Mouse (Mus musculus): ENCODE results near the gene Fbxw8.

Gene Fbxw8

DNA sequence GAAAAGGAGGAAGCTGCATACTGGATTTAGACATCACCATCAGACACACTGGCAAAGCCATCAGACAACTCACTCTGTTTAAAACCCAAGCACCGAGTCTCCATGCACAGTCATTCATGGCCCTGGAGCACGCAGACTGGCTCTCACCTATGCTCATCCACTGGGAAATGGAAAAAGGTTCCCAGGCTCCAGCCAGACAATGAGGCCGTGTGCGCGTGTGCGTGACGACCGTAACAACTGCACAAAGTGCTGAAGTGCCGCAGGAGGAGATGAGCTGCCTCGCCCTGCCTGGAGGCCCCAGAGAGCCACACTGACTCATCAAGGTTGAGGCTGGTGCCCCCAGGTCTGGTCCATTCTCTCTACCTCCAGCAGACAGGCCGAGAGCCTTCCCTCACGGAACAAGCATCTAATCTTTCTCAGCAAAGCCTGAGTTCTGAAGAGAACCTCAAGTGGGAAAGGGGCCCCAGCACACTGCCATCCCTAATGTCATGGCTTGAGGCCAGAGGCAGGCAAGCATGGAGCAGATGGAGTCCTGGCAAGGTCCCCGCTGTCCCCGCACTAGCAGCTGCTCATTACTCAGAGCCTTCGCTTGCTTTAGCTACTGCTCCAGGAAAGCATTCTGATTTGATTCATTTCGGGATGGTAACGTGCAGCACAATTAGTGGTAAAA lies 47.0 kb downstream of the Fbxw8 start:
- peak; percentile 43 for DNase-seq (ENCODE audit: low spot score)

DNA sequence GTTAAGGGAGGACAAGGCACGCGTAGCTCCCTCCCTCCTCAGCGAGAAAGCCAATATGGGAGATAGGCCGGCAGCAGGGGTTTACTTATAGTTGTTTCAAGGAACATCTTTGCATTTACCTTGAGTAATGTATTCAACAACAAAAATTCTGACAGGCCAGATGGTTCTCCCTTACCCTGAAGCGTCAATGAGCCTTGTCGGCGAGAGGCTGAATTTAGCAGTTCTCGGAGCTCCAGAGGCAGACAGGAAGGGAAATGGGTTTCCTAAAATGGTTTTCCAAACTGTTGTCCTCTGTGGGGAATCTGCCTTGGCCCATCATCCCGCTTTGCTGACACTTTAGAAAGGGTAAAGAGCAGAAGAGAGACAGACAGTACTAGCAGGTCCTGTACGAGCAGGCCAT lies 48.6 kb downstream of the Fbxw8 start:
- DNase-seq (ENCODE audit: low spot score): no peak

DNA sequence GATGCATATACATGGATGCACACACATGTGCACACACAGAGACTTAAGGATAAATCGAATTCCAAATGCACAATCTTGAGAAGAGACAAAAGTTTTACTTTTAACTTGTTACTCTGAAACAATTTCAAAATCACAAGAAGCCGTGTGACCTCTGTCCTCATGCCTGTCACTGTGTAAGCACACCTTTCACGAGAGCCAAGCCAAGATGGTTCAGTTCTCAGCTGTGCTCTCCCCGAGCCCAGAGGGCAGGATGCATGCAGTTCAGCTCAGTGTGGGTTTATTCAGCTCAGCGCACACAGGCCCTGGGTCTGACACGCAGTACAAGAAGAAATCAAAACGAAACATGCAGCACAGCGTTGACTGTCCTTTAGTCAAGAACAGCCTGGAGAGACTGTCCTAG lies 49.7 kb downstream of the Fbxw8 start:
- no peak for DNase-seq (ENCODE audit: low spot score)

DNA sequence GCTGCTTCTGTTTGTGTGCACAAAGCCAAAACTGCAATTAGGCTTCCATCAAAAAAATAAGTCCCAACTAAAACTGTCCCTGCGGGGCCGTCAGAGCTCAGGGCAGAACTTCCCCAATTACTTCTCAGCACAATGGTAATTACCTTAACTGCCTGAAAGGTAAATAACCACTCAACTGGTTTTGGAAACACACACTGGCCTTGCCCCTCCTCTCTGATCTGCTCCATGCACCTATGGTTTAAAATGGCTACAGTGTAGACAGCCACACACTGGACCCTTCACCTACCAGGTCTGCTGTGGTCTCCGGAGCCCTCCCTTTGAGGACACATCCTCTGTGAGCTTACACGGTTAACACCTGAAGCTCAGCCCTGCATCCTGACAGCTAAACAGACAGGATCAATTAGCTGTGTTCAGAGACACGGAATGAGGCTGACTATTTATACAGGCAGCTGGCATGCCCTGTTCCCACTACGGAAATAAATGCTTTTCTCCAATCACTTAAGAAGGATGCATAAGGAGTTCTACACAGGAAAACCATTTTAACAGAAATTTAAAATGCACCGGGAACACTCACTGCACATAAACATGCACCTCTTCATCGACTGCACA lies 55.3 kb downstream of the Fbxw8 start:
- DNase-seq (ENCODE audit: low spot score): no peak

DNA sequence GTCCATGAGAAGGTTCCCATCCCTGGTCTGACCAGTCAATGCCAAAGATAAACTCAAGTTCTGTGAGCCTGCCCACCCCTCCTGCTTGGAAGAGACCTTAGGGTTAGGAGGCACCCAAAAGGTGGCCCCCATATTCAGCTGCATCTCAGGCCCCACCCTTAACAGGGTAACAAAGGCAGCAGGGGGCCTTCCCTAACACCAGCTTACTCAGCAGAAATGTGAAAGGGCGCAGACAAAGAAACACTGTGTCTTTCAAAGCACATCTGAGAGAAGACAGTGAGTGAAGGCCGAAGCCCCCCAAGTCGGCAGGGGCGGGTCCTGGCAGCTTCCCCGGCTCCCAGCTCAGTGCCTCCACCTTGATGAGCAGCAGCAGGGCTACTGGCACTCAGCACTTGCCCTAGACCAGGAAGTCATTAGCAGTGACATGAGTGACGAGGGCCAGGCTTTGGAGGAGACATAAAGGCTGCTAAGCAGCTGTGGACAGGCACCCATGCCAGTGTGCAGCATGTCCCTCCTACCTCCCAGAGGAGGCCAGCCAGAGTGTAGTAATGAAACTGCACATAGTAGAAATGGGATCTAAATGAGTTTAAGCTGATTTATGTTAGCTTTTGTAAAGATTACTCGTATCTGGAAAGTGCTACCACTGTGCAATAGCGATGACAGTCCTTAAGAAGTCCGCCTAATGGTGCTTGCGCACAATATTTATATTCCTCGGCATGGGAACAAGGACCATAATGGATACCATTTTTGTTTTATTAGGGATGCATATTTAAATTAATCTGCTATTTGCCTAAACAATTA lies 56.0 kb downstream of the Fbxw8 start:
- no peak for DNase-seq (ENCODE audit: low spot score)

DNA sequence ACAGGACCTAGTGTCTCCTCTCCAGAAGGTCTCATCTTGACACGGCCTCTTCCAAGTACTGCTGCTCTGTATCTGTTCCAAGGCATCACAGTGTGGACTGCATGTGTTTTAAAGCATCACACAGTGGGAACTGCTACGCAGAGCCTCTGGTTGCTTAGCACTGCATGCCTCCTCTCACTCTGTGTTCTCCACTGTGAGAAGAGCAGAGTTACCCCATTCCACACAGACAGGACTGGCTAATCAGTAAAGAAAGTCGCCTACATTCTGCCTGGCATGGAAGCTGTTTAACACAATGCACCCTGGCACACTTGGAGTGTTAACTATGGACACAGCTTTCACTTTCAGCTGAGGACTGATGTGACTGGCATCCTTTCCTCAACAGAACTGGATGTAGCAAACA lies 58.9 kb downstream of the Fbxw8 start:
- no peak for DNase-seq (ENCODE audit: low spot score)

DNA sequence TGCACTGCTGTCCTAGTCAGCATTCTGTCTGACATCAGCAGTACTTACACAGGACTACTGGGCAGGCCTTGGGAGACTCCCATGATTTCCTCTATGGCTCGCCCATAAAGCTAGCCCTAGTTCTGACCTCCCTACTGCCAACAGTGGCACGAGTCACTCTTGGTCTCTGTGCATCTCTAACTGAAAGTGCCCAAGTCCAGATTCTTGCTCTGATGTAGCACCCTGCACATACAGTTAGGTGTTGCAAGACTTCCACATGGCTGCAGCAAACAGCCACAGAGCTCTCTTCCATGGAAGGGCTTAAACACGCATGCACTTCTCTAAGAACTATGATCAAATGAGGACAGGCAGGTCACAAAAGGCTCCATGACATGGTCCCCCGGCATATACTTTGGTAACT lies 59.4 kb downstream of the Fbxw8 start:
- DNase-seq (ENCODE audit: low spot score): no peak

DNA sequence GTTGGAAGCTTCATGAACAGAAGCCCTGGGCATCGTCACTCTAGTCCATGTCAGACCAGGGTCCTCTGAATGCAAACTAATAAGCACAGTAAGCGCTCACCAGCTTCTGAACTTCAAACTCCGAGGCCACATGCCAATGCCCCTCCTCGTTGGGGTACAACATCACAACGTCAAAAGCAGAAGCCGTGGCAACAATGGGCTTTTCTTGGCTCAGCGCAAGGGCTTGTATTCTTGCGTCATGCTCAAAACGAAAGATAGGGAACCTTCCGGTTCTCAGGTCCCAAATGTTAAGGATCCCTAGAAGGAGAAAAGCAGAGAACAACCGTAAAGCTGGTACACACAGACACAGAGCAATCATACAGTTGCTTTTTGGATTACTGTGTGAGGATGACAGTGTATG lies 59.8 kb downstream of the Fbxw8 start:
- no peak for DNase-seq (ENCODE audit: low spot score)

DNA sequence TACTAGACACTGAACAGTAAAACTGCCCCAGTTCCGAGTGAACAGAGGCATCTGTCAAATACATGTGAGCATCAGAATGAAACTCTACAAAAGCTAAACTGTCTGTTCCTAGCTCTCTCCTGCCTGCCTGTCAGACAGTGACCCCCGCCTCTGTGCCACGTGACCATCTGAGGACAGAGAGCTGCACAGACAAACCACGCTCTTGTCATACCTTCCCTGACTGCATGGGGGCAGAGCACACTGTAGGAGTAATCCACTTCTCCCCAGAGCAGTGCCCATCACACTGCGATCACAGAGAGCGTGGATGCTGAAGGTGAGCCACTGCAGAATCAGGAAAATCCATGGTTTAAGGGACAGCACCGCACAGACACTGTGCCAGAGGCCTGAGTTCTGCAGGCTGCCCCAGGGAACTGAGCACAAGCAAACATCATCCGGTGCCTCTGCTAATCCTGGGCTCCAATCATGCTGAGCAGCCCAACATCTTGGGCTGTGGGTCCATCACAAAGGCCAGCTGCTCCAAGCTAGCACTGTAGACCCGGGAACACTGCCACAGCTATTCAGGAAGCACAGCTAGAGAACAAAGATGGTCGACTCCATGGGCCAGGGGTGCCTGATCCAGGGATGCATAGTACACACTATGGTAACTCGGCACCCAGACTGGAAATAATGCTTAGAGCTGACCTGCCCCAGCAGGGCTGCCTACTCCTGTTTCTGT lies 61.8 kb downstream of the Fbxw8 start:
- DNase-seq (ENCODE audit: low spot score): no peak

DNA sequence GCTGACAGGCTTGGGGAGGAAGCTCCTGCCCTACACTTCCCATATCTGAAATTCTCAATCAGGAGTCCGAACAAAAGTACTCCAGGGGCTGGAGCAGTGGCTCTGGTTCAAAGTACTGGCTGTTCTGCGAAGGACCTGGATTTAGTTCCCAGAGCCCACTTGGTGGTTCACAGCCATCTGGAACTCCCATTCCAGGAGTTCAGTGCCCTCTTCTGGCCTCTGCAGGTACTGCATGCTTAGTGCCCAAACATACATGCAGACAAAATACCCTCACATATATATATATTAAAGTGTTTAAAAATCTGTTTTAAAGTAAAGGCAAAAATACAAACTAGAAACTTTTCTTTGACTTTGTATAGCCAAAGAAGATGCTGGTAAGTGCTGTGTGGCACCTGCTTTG lies 64.4 kb downstream of the Fbxw8 start:
- no peak for DNase-seq (ENCODE audit: low spot score)

DNA sequence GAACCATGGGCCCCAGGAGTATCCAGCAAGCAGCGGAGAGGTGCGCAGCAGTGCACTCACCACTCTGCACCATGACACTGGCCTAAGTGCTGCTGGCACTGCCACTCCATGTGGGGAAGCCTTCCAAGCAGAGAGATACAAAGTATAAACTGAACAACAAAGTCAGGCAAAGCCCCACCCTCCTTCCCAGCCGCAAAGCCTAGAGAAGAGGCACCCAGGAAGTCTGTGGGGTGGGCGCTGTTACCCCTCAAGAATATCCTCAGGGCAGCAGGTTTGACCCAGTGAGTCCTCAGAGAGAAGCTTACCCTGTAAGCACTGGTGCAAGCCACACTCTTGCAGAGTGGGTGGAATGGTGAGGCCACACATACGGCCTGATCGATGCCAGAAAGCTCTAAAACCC lies 65.2 kb downstream of the Fbxw8 start:
- no peak for DNase-seq (ENCODE audit: low spot score)

DNA sequence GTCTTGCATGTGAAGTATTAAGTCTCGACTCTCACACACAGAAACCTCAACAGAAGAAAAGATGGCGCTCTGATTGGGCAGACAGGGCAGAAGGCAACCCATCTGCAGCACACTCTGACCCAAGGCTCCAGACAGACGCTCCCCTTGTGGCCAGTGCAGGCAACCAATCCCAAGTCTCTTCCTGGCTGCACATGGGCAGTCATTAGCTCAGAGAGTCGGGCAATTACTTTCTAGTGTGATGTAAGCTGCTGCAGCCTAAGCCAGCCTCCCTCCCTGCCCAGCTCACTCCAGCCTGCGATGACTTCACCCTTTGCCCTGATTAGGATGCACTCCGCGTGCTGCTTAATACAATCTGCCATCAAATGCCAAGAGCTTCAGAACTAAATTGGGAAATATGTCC lies 66.2 kb downstream of the Fbxw8 start:
- no peak for DNase-seq (ENCODE audit: low spot score)

DNA sequence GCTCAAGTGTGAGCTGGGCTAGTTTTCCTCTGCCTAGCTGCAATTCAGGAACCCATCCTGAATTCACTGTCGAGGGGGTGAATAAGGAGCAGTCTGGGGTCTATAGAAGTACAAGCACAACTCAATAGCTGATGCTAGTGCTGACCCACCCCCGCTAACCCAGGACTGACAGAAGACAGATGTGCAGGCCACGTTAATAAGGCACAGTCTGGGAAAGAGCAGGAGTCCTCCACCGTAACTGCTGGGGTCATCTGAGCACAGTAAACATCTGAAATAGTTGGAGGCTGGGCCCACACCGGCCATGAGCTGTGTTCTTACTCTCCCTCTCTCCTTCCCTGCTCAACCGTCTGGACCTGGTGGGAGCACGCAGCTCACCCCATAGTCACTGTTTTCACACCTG lies 68.3 kb downstream of the Fbxw8 start:
- no peak for DNase-seq (ENCODE audit: low spot score)

DNA sequence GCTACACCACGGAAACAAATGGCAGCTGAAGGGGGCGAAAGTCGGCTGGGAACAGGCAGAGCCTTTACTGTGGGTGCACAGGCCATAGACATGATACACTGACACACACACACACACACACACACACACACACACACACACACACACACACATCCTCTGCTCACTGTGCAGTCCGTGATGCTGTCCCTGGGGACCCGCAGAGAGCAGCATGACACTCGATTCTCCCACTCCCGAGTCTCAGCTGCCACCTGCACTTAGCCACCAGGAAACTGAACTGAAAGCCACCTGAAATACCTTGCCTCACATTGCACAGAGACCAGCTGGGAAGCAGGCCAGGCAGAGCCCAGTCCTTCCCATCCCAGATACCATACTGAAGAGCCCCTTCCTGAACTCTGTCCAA lies 70.0 kb downstream of the Fbxw8 start:
- no peak for DNase-seq (ENCODE audit: low spot score)

DNA sequence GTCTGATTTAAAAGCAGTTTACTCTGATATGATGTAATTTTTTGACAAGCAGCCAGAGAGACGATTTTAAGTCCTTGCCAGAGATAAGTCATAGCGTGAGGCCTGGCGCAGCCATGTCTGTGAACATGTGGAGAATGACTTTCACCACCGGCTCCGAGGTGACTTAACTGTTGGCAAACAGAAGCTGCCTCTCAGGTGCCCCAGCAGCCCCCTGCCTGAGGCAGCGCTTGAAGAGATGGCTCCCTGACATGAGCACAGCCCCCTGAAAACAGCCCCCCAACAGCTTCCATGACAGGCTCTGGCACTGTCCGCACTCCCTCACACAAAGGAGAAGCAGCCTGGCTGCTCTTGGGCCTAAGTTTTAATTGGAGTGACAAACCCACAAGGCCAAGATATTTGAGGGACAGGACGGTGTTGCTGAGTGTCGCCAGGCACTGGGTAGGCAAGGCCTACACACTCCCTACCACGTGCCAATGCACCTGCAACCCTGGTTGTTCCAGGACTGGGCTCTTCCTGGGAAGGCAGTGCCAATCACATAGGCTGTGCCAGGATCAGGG lies 71.0 kb downstream of the Fbxw8 start:
- DNase-seq (ENCODE audit: low spot score): no peak

DNA sequence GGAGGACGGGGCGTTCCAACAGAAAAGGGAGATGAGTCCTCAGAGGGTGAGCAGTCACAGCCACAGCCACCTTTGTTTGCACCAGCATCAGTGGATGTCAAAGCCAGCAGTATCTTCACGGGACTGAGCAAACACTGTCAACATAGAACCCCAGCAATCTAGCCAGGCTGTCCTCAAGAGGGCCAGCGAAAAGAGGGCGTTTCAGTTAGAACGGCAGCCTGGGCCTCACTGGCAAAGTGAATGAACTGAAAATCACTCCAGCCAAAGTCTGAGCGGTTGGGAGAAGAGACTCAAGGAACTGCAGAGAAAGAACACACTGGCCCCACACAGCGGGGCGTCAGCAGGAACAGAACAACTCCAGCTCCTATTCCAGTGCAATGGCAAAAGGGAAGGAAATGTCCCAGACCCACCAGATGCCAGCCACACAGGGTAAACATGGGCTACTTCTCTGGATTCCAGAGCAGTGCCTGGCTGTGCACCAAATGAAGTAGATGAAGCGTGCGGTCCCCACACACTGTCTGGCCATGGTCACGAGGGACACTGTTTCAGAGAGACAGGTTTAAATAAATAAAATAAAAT lies 72.1 kb downstream of the Fbxw8 start:
- no peak for DNase-seq (ENCODE audit: low spot score)

DNA sequence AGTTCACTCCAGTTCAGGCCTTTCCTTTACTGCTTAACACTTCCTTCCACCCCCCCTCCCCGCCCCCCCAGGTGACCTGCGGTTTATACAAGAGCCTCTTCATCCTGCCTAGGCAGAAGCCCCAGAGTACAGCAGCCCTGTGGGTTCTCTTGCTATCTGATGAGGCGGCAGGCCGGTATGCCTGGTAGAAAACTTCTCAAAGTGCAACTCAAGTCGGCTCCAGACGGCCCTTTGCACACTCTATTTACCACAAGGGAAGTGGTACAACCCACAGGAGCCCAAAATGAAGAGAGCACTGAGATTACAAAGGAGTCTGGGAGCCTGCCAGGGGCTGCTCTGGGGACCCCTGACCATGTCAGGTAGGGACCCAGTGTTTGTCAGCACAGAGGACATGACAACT lies 73.3 kb downstream of the Fbxw8 start:
- no peak for DNase-seq (ENCODE audit: low spot score)

DNA sequence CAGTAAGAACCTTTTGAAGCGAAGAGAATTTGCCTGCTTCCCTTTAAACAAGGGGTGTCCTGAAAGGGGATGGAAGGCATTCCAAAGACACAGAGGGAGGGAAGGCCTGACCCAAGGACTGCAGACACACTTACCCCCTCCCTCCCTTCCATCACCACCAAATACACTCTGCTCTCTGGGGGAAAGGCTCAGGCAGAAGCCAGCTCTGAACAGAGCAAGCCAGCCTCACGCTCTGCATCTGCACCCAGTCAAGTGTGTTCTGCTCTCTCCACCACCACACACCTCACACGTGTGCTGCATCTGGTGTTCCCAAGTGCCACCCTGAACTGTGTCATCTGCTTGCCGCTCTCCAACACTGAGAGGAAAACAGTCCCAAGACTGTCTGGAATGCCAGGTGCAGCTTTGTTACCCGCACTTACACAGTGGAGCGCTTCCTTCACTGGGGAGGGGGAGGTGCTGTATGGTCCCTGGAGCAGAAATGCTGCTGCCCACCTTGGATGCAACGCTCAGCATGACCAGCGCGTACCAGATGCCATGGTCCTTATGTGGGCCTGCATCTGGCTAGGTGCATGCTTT lies 73.8 kb downstream of the Fbxw8 start:
- DNase-seq (ENCODE audit: low spot score): no peak

DNA sequence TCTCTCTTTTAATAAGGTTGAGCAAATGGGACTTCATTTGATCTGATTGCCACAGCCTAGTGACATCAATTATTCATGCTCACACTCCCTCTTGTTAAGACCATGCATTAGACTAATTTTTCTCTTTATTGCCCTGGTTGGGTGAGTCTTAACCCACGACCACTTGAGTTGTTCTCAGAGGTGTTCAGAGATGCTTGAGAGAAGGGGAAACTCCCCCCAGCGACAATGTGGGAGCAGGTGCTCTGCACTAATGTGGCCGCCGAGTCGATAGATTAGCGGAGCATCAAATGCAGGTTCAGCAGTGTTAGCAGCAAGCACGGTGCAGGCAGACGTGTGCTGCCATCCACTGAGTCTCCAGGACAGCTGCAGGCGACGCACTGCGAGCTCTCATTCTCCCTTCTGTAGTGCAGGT lies 75.4 kb downstream of the Fbxw8 start:
- DNase-seq (ENCODE audit: low spot score): no peak

DNA sequence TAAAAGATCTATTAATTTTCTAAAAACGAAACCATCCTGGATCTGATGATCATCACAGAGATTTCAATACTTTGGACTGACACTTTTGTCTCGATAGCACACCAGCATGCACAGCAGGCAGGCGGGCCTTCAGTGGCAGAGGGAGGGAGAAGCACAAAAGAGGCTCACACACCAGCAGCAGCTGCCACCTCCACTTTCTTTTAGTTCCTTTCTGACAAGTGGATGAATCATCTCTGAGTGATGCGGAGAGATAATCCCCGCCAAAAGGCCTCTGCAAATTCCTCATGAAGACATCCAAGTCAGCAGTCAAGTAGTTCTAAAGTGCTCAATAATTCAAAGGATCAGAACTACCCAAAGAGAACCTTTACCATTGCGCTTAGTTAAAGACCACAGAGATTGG lies 75.9 kb downstream of the Fbxw8 start:
- DNase-seq (ENCODE audit: low spot score): no peak

DNA sequence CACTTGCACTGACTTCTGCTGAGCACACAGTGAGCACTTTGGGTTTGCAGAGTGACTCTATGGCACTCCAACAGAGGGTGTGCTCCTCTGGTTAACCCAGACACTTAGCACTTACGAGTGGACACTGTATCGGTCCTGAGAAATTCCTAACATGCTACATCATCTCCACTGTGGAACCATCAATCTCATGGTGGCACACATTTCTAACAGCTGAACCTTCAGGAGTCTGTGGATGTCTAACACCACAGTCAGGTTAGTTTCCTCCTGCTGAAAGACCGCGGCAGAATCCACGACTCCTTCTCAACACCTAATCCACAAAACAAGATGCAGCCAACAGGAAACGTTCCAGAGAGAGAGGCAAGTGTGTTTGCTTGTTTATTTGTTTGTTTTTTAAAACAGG lies 76.7 kb downstream of the Fbxw8 start:
- DNase-seq (ENCODE audit: low spot score): no peak

Data from layer of hippocampus, adult 9-10 months (tissue).